In the genomic region with DNA sequence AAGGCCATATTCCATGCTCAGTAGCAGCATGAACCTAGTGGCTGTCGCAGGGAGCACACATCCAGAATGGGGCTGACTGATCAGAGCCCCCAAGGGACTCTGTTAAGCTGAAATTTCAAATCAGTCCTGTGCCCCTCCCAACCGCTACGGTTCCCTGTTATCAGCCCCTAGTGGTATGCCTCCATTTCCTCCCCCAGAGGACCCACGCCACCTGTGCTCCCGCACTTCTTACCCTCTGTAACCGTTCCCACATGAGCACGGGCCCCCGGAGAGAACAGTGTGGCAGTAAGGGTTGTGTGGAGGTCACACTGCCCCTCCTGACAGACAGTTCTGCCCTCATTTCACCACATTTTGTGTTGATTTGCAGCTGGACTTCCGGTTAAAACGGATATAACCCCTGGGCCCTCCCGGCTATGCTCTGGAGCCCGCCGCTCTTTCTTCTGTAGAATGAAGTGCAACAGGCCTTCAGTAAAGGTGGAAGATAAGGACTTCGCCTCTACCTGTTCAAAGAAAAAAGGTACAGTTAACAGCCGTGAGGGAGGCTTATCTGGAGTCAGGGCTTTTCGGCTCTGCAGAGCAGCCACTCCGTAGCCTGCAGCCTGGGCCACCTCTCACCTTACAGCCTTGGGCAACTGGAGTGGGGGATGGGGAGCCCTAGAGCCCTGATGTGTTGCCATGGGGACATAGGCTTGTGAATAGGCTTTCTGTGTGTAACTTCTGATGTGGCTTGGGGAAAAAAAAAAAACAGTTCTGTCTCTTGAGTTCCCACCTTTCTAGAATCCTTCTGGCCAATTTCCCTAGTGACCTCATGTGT, we compare ENCODE assay signal across 8 mouse cellular contexts.
A peak's percentile ranks its signal among the peaks of the same experiment; 100 is the strongest.
DNase-seq lines count a peak whose midpoint lies in the region; ATAC-seq and TF ChIP-seq lines count a peak whose summit lies in the region.

No protein-coding gene starts in this region.

- no peak overlapping the region for H3K4me3 ChIP-seq in neural tube, embryonic 15.5 days (replicated peaks)
- no peak overlapping the region for H3K4me3 ChIP-seq in embryonic facial prominence, embryonic 14.5 days (ENCODE audit: low read depth, low read length)
- peak overlapping the region; percentile 34 for H3K4me3 ChIP-seq in liver, postnatal 0 days (ENCODE audit: low read depth, low read length)
- H3K4me3 ChIP-seq in stomach, postnatal 0 days (ENCODE audit: low read depth, low read length): no peak overlapping the region

- H3K9me3 ChIP-seq in neural tube, embryonic 15.5 days (replicated peaks): no peaks in the 10 kb centered on the region
- H3K9me3 ChIP-seq in embryonic facial prominence, embryonic 14.5 days (ENCODE audit: control insufficient read depth, low read length): no peaks in the 10 kb centered on the region
- H3K9me3 ChIP-seq in liver, postnatal 0 days (ENCODE audit: low read length): no peaks in the 10 kb centered on the region
- no peaks in the 10 kb centered on the region for H3K9me3 ChIP-seq in stomach, postnatal 0 days (ENCODE audit: control insufficient read depth, low read length)

- H3K27ac ChIP-seq in neural tube, embryonic 15.5 days (replicated peaks): no peak overlapping the region
- no peak overlapping the region for H3K27ac ChIP-seq in embryonic facial prominence, embryonic 14.5 days (replicated peaks; ENCODE audit: low read depth, low read length)
- H3K27ac ChIP-seq in liver, postnatal 0 days (ENCODE audit: low read depth): peak overlapping the region; percentile 66
- H3K27ac ChIP-seq in stomach, postnatal 0 days (replicated peaks): peak overlapping the region; percentile 61; the same call in 1 of the 2 replicates

- H3K9ac ChIP-seq in neural tube, embryonic 15.5 days (replicated peaks): no peak overlapping the region
- peak overlapping the region; percentile 34; the same call in 1 of the 2 replicates for H3K9ac ChIP-seq in embryonic facial prominence, embryonic 14.5 days (ENCODE audit: low read depth, low read length)
- peak overlapping the region; percentile 34; the same call in 1 of the 2 replicates for H3K9ac ChIP-seq in liver, postnatal 0 days (replicated peaks)
- no peak overlapping the region for H3K9ac ChIP-seq in stomach, postnatal 0 days (ENCODE audit: low read length)

- peaks cover 8% of the 10 kb centered on the region for H3K36me3 ChIP-seq in neural tube, embryonic 15.5 days
- no peaks in the 10 kb centered on the region for H3K36me3 ChIP-seq in embryonic facial prominence, embryonic 14.5 days (ENCODE audit: control insufficient read depth, insufficient read depth, low read length)
- H3K36me3 ChIP-seq in liver, postnatal 0 days (replicated peaks; ENCODE audit: insufficient read depth, low read length): peaks cover 34% of the 10 kb centered on the region
- H3K36me3 ChIP-seq in stomach, postnatal 0 days (ENCODE audit: control insufficient read depth, insufficient read depth, low read length): peaks cover 5% of the 10 kb centered on the region; the same call in 1 of the 2 replicates

- WGBS in neural tube, embryonic 15.5 days: 44% methylated on average over 17 of the region's 17 CpGs
- WGBS in embryonic facial prominence, embryonic 14.5 days: 22% methylated on average over 17 of the region's 17 CpGs
- WGBS in liver, postnatal 0 days (ENCODE audit: insufficient replicate concordance): 12% methylated on average over 17 of the region's 17 CpGs
- 37% methylated on average over 17 of the region's 17 CpGs for WGBS in stomach, postnatal 0 days

- no peaks in the 10 kb centered on the region for H3K27me3 ChIP-seq in neural tube, embryonic 15.5 days (replicated peaks)
- no peaks in the 10 kb centered on the region for H3K27me3 ChIP-seq in embryonic facial prominence, embryonic 14.5 days (replicated peaks; ENCODE audit: control insufficient read depth, insufficient read depth, low read length)
- no peaks in the 10 kb centered on the region for H3K27me3 ChIP-seq in liver, postnatal 0 days (ENCODE audit: insufficient read depth, low read length)
- no peaks in the 10 kb centered on the region for H3K27me3 ChIP-seq in stomach, postnatal 0 days (ENCODE audit: control insufficient read depth, insufficient read depth, low read length)

- H3K4me1 ChIP-seq in neural tube, embryonic 15.5 days: no peaks in the 10 kb centered on the region
- peaks cover 3% of the 10 kb centered on the region; the same call in 1 of the 2 replicates for H3K4me1 ChIP-seq in embryonic facial prominence, embryonic 14.5 days (ENCODE audit: control insufficient read depth, insufficient read depth, low read length)
- peaks cover 17% of the 10 kb centered on the region for H3K4me1 ChIP-seq in liver, postnatal 0 days (ENCODE audit: insufficient read depth)
- no peaks in the 10 kb centered on the region for H3K4me1 ChIP-seq in stomach, postnatal 0 days (replicated peaks; ENCODE audit: control insufficient read depth, insufficient read depth)

- H3K4me2 ChIP-seq in neural tube, embryonic 15.5 days: no peak overlapping the region
- peak overlapping the region; percentile 24; the same call in 1 of the 2 replicates for H3K4me2 ChIP-seq in embryonic facial prominence, embryonic 14.5 days (ENCODE audit: low read depth, low read length)
- H3K4me2 ChIP-seq in liver, postnatal 0 days (ENCODE audit: low read depth, low read length): peak overlapping the region; percentile 66
- no peak overlapping the region for H3K4me2 ChIP-seq in stomach, postnatal 0 days (replicated peaks; ENCODE audit: low read depth)

- ATAC-seq in neural tube, embryonic 15.5 days (ENCODE audit: low FRiP score): no peak
- peak; percentile 88 for ATAC-seq in embryonic facial prominence, embryonic 14.5 days (ENCODE audit: low read depth)
- ATAC-seq in liver, postnatal 0 days: peak; percentile 74
- ATAC-seq in stomach, postnatal 0 days (ENCODE audit: low FRiP score, low TSS enrichment): peak; percentile 80

- TF ChIP-seq EP300 in liver, postnatal 0 days (IDR thresholded peaks at IDR 0.05; ENCODE audit: low read depth): peak; percentile 41; the same call in 1 of the 2 replicates
- TF ChIP-seq EP300 in stomach, postnatal 0 days (optimal IDR thresholded peaks at IDR 0.05): no peak

- peak; percentile 52 for DNase-seq in neural tube, embryonic 10.5 days (ENCODE audit: extremely low spot score, low spot score)
- DNase-seq in embryonic facial prominence, embryonic 14.5 days (ENCODE audit: low spot score): peak; percentile 51
- DNase-seq in liver, postnatal 0 days: peak; percentile 62
- DNase-seq in stomach, postnatal 0 days (ENCODE audit: low spot score): peak; percentile 67
- DNase-seq in lung, postnatal 36 days: no peak
- DNase-seq in frontal cortex, postnatal 36 days (ENCODE audit: low spot score in 2 of 2): no peak
- no peak for DNase-seq in adrenal gland, adult 8-10 months

- peak; percentile 25 for TF ChIP-seq CTCF in liver, postnatal 0 days (IDR thresholded peaks at IDR 0.05; ENCODE audit: low read depth)
- TF ChIP-seq CTCF in stomach, postnatal 0 days (IDR thresholded peaks at IDR 0.05; ENCODE audit: low read depth): 0 out of 2 replicates have a peak, but pooled peaks have one; percentile 4

Comparison
In these comparisons a context has a peak if more than half of its experiments do, and no peak if none do; other contexts are left out.
1. DNase-seq: peak in neural tube, embryonic 10.5 days (single experiment), embryonic facial prominence, embryonic 14.5 days (single experiment), liver, postnatal 0 days (single experiment) and stomach, postnatal 0 days (single experiment); none in lung, postnatal 36 days (single experiment), frontal cortex, postnatal 36 days (0 of 2) and adrenal gland, adult 8-10 months (single experiment).
2. H3K27ac ChIP-seq: peak in liver, postnatal 0 days (single experiment) and stomach, postnatal 0 days (single experiment); none in neural tube, embryonic 15.5 days (single experiment) and embryonic facial prominence, embryonic 14.5 days (single experiment).
3. H3K4me2 ChIP-seq: peak in embryonic facial prominence, embryonic 14.5 days (single experiment) and liver, postnatal 0 days (single experiment); none in neural tube, embryonic 15.5 days (single experiment) and stomach, postnatal 0 days (single experiment).
4. H3K9ac ChIP-seq: peak in embryonic facial prominence, embryonic 14.5 days (single experiment) and liver, postnatal 0 days (single experiment); none in neural tube, embryonic 15.5 days (single experiment) and stomach, postnatal 0 days (single experiment).